Mouse (Mus musculus): Measurements from ENCODE around the gene Fgfr4. TPM values are rescaled to one million over a fixed set of nuclear protein-coding genes. Genes with fewer than 3 reads are reported as not detected.
"Not testable (repeated sequence)": the region's sequence is repeated elsewhere in the genome, so short reads cannot be mapped to it uniquely, and the experiment has no call there.

Fgfr4 gene
- polyA plus RNA-seq, 1 experiment, result 0.16 TPM

- H3K27ac ChIP-seq (ENCODE audit: insufficient read depth, low read length), result peak overlapping the region; percentile 56
- H3K4me3 ChIP-seq (replicated peaks; ENCODE audit: insufficient read depth, low read depth, low read length), result peak overlapping the region; percentile 79
- H3K27me3 ChIP-seq (ENCODE audit: control insufficient read depth, insufficient read depth, low read length), result no peaks in the 10 kb centered on the region
- no peak for TF ChIP-seq POLR2A (IDR thresholded peaks at IDR 0.05; ENCODE audit: borderline replicate concordance, insufficient read depth, low read length)
- no peak for TF ChIP-seq CTCF (IDR thresholded peaks at IDR 0.05; ENCODE audit: borderline replicate concordance, insufficient read depth, low read depth, low read length)
- H3K4me1 ChIP-seq (ENCODE audit: control insufficient read depth, insufficient read depth, low read length), result peaks cover 5% of the 10 kb centered on the region; the same call in 1 of the 2 replicates
- no peak for DNase-seq
- WGBS, result 8% methylated on average over 12 of the region's 12 CpGs
Observed at GRCm38 (mm10) chr13:55189531-55190107, 37.2 kb downstream of the Fgfr4 start.

GRCm38 (mm10) chr13:55190121-55190868 is 37.9 kb downstream of the Fgfr4 start:
- Histone ChIP-seq H3K27ac (ENCODE audit: insufficient read depth, low read length) (peak overlapping the region; percentile 56), H3K4me3 (replicated peaks; ENCODE audit: insufficient read depth, low read depth, low read length) (peak overlapping the region; percentile 79), H3K27me3 (ENCODE audit: control insufficient read depth, insufficient read depth, low read length) (no peaks in the 10 kb centered on the region), H3K4me1 (ENCODE audit: control insufficient read depth, insufficient read depth, low read length) (peaks cover 5% of the 10 kb centered on the region; the same call in 1 of the 2 replicates)
- peak; percentile 96 to 98 for DNase-seq
- 4% methylated on average over 34 of the region's 34 CpGs for WGBS
- peak; percentile 64 for TF ChIP-seq CTCF (IDR thresholded peaks at IDR 0.05; ENCODE audit: borderline replicate concordance, insufficient read depth, low read depth, low read length)
- peak; percentile 78 for TF ChIP-seq POLR2A (IDR thresholded peaks at IDR 0.05; ENCODE audit: borderline replicate concordance, insufficient read depth, low read length)

- Histone ChIP-seq H3K27me3 (ENCODE audit: control insufficient read depth, insufficient read depth, low read length) (no peaks in the 10 kb centered on the region), H3K4me3 (replicated peaks; ENCODE audit: insufficient read depth, low read depth, low read length) (no peak overlapping the region), H3K27ac (ENCODE audit: insufficient read depth, low read length) (no peak overlapping the region), H3K4me1 (ENCODE audit: control insufficient read depth, insufficient read depth, low read length) (peaks cover 5% of the 10 kb centered on the region; the same call in 1 of the 2 replicates)
- TF ChIP-seq POLR2A (IDR thresholded peaks at IDR 0.05; ENCODE audit: borderline replicate concordance, insufficient read depth, low read length) (no peak), CTCF (IDR thresholded peaks at IDR 0.05; ENCODE audit: borderline replicate concordance, insufficient read depth, low read depth, low read length) (no peak)
- DNase-seq, result no peak
- 98% methylated on average over 5 of the region's 5 CpGs for WGBS
Observed at GRCm38 (mm10) chr13:55191535-55191934, 39.1 kb downstream of the Fgfr4 start.

- H3K4me1 ChIP-seq (ENCODE audit: control insufficient read depth, insufficient read depth, low read length); H3K27me3 ChIP-seq (ENCODE audit: control insufficient read depth, insufficient read depth, low read length); DNase-seq; H3K27ac ChIP-seq (ENCODE audit: insufficient read depth, low read length); H3K4me3 ChIP-seq (replicated peaks; ENCODE audit: insufficient read depth, low read depth, low read length): not testable (repeated sequence)
- 89% methylated on average over 4 of the region's 4 CpGs for WGBS
Observed at GRCm38 (mm10) chr13:55202758-55203157, 50.3 kb downstream of the Fgfr4 start.

GRCm38 (mm10) chr13:55203740-55204139 is 51.3 kb downstream of the Fgfr4 start:
- WGBS, result 78% methylated on average over 9 of the region's 9 CpGs
- no peaks in the 10 kb centered on the region for H3K4me1 ChIP-seq (ENCODE audit: control insufficient read depth, insufficient read depth, low read length)
- no peaks in the 10 kb centered on the region for H3K27me3 ChIP-seq (ENCODE audit: control insufficient read depth, insufficient read depth, low read length)
- no peak overlapping the region for H3K27ac ChIP-seq (ENCODE audit: insufficient read depth, low read length)
- no peak for DNase-seq
- no peak overlapping the region for H3K4me3 ChIP-seq (replicated peaks; ENCODE audit: insufficient read depth, low read depth, low read length)
- TF ChIP-seq CTCF (IDR thresholded peaks at IDR 0.05; ENCODE audit: borderline replicate concordance, insufficient read depth, low read depth, low read length) (no peak), POLR2A (IDR thresholded peaks at IDR 0.05; ENCODE audit: borderline replicate concordance, insufficient read depth, low read length) (no peak)

GRCm38 (mm10) chr13:55204667-55205389 is 52.4 kb downstream of the Fgfr4 start:
- DNase-seq, result no peak
- no peak for TF ChIP-seq POLR2A (IDR thresholded peaks at IDR 0.05; ENCODE audit: borderline replicate concordance, insufficient read depth, low read length)
- no peak for TF ChIP-seq CTCF (IDR thresholded peaks at IDR 0.05; ENCODE audit: borderline replicate concordance, insufficient read depth, low read depth, low read length)
- Histone ChIP-seq H3K4me1 (ENCODE audit: control insufficient read depth, insufficient read depth, low read length) (no peaks in the 10 kb centered on the region), H3K27ac (ENCODE audit: insufficient read depth, low read length) (no peak overlapping the region), H3K27me3 (ENCODE audit: control insufficient read depth, insufficient read depth, low read length) (no peaks in the 10 kb centered on the region), H3K4me3 (replicated peaks; ENCODE audit: insufficient read depth, low read depth, low read length) (no peak overlapping the region)
- WGBS, result 80% methylated on average over 9 of the region's 11 CpGs

GRCm38 (mm10) chr13:55205448-55206205 is 53.2 kb downstream of the Fgfr4 start:
- WGBS, result 81% methylated on average over 6 of the region's 6 CpGs
- TF ChIP-seq POLR2A (IDR thresholded peaks at IDR 0.05; ENCODE audit: borderline replicate concordance, insufficient read depth, low read length) (no peak), CTCF (IDR thresholded peaks at IDR 0.05; ENCODE audit: borderline replicate concordance, insufficient read depth, low read depth, low read length) (no peak)
- no peaks in the 10 kb centered on the region for H3K4me1 ChIP-seq (ENCODE audit: control insufficient read depth, insufficient read depth, low read length)
- H3K4me3 ChIP-seq (replicated peaks; ENCODE audit: insufficient read depth, low read depth, low read length), result no peak overlapping the region
- DNase-seq, result no peak
- no peaks in the 10 kb centered on the region for H3K27me3 ChIP-seq (ENCODE audit: control insufficient read depth, insufficient read depth, low read length)
- H3K27ac ChIP-seq (ENCODE audit: insufficient read depth, low read length), result no peak overlapping the region

Measured in cerebellum, adult 2 months (tissue).